Mouse (Mus musculus) C2C12 (cell line): ENCODE measurements around the gene Lrfn2. TPM values are rescaled to one million over a fixed set of nuclear protein-coding genes. Genes with fewer than 3 reads are reported as not detected.

Source experiments
- H3K27me3 ChIP-seq: one replicate; pipeline ENCODE4 v1.6.1; 2011; ENCODE audit not compliant: control insufficient read depth, insufficient read depth, insufficient read length
- H3K36me3 ChIP-seq: one replicate; pipeline ENCODE4 v1.6.1; 2011; ENCODE audit not compliant: control insufficient read depth, insufficient read depth
- H3K4me3 ChIP-seq: one replicate; pipeline ENCODE4 v1.5.1; 2011; ENCODE audit warnings: mild to moderate bottlenecking, control low read depth; ENCODE audit not compliant: poor library complexity, insufficient read depth, severe bottlenecking
- H3K79me2 ChIP-seq: one replicate; pipeline ENCODE4 v1.6.1; 2011; ENCODE audit not compliant: control insufficient read depth, insufficient read depth
- H3K79me3 ChIP-seq: one replicate; pipeline ENCODE4 v1.6.1; 2011; ENCODE audit warnings: low read depth, control low read depth
- H3ac ChIP-seq: one replicate; pipeline ENCODE3; 2011; ENCODE audit warnings: low read depth; ENCODE audit not compliant: control insufficient read depth, insufficient read length
- CEBPB ChIP-seq: IDR thresholded peaks from one replicate; pipeline ENCODE4 v1.6.1; 2011; ENCODE audit warnings: low read depth, mild to moderate bottlenecking, control low read depth, moderate library complexity
- CTCF ChIP-seq: IDR thresholded peaks from one replicate; pipeline ENCODE4 v1.5.1; 2011; ENCODE audit not compliant: control insufficient read depth, insufficient read depth, insufficient read length
- FOSL1 ChIP-seq: IDR thresholded peaks from one replicate; pipeline ENCODE4 v1.8.0; 2011; ENCODE audit warnings: mild to moderate bottlenecking, low read length; ENCODE audit not compliant: poor library complexity, insufficient read depth, severe bottlenecking
- MAX ChIP-seq: IDR thresholded peaks from one replicate; pipeline ENCODE4 v1.6.1; 2011; ENCODE audit warnings: mild to moderate bottlenecking, control low read depth
- MYOD1 ChIP-seq: IDR thresholded peaks from one replicate; pipeline ENCODE4 v1.6.1; 2011; ENCODE audit warnings: low read depth; ENCODE audit not compliant: control insufficient read depth, insufficient read length
- MYOG ChIP-seq: IDR thresholded peaks from one replicate; pipeline ENCODE4 v1.6.1; 2011; ENCODE audit not compliant: control insufficient read depth, insufficient read length; ENCODE audit errors: extremely low read depth
- USF1 ChIP-seq: IDR thresholded peaks from one replicate; pipeline ENCODE4 v1.6.1; 2011; ENCODE audit warnings: low read depth, mild to moderate bottlenecking, control low read depth, moderate library complexity
- polyA plus RNA-seq: library from polyadenylated mRNA; unstranded; fragments of >200 nt; fragmentation: generic; extraction: Trizol; gene quantifications from one replicate; pipeline ENCODE4 v1.2.1, GENCODE M21; 2012; ENCODE audit warnings: missing spikeins

The Lrfn2 gene
- polyA plus RNA-seq, 1 experiment, result not detected

DNA sequence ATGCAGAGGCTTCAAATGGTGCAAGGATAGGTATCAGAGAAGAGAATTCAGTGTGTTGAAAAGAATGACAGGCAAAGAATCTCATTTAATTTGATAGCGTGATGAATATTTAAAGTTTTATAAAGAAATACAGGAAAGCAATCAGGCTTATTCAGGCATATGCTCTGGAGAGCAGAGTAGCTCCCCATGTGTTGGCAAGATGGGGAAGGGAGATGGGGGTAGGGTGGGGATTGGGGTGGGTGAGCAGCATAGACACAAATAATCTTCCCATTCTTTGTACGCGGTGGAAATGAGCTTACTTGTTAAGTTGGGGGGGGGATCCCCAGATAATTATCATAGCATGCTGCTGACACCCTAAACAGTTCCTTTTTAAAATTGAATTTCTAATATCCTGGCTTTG, 13.7 kb upstream of the Lrfn2 start:
- TF ChIP-seq MYOG (no peak), CEBPB (no peak), MAX (no peak)
- Histone ChIP-seq H3ac (no peak overlapping the region), H3K36me3 (no peaks in the 10 kb centered on the region), H3K27me3 (no peaks in the 10 kb centered on the region), H3K79me2 (no peaks in the 10 kb centered on the region), H3K79me3 (no peaks in the 10 kb centered on the region), H3K4me3 (no peak overlapping the region)

DNA sequence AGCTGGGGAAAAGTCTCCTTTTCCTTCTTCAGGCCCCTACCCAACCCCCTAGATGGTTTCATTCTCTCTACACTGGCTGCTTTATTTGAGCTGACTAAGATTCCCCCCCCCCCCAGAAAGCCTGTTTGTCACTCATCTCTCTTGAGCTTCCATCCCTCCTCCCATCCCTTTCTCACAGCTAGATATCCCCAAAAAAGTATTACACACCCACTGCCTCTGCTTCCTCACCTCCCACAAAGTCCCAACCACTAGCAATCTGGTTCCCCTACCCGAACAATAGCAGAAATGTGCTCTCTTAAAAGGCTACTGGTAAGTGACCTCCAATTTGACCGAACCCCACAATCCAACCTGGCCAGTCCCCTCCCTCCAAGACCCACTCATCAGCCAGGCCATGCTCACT, 9.3 kb upstream of the Lrfn2 start:
- Histone ChIP-seq H3K4me3 (no peak overlapping the region), H3K79me2 (no peaks in the 10 kb centered on the region), H3ac (no peak overlapping the region), H3K79me3 (no peaks in the 10 kb centered on the region), H3K27me3 (no peaks in the 10 kb centered on the region), H3K36me3 (no peaks in the 10 kb centered on the region)
- TF ChIP-seq CTCF (no peak), USF1 (no peak), FOSL1 (no peak), CEBPB (no peak), MYOD1 (no peak), MYOG (no peak), MAX (no peak)

DNA sequence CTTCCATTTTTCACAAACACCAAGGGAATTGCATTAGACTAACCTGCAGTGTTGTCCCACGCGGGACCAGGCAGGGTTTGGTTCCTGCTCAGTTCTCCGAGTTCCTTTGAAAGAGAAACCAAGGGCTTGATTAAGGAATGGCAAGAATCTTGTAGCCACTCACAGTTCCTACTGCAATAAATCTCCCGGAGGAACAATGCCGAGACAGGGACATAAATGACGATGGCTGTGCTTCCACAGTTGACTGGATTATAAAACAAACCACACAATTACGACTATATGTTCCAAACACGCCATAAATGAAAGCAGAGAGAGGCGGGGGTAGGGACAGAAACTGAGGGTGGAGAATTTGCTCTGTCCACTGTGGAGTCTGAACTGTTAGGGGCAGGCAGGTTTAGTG, 6.8 kb upstream of the Lrfn2 start:
- no peaks in the 10 kb centered on the region for H3K79me3 ChIP-seq
- no peak for TF ChIP-seq CEBPB
- TF ChIP-seq CTCF, result no peak
- no peak for TF ChIP-seq USF1
- no peak for TF ChIP-seq MYOD1
- TF ChIP-seq MYOG, result no peak
- TF ChIP-seq FOSL1, result no peak
- no peak for TF ChIP-seq MAX
- H3K27me3 ChIP-seq, result no peaks in the 10 kb centered on the region
- no peaks in the 10 kb centered on the region for H3K79me2 ChIP-seq
- no peak overlapping the region for H3ac ChIP-seq
- no peaks in the 10 kb centered on the region for H3K36me3 ChIP-seq
- H3K4me3 ChIP-seq, result no peak overlapping the region

DNA sequence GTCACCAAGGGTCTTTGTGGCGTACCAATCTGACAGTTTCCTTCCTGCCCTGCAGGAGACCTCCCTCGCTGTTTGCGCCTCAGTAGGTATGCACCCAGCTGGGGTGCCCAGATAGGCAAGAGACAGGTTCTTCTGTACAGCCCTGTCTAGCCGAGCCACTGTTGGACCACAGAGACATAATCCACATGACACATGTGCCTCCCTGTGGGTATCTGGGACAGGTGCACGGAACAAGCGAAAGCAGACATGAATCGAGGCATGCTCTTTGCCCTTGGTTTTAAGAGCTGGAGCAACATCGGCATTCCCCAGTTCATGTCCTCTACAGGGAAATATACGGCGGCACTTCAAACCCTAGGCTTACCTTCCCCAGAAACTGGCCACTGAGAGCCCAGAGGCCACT, 1.2 kb upstream of the Lrfn2 start:
- no peak overlapping the region for H3ac ChIP-seq

DNA sequence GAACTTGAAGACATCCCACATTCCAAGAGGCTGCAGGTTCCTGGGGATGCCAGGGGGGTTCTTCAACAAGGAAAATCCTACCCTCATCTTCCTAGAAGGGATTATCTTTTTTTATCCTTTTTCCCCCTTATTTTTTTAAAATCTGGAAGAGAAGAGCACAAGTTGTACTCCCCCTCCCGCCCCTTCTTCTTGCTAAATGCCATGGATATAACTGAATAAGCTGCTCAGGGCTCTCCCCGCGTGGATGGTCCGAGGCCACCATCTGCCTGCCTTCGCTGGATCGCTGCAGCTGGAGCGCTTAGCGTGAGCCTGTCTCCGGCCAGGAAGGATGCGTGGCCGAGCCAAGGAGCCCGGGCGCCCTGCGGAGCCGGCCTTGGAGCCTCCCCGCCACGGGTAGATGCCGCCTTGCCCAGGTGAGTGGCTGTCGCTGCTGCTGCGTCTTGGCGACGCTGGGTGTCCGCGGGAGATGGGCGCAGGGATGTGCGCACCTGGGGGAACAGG, 277 bp downstream of the Lrfn2 start:
- no peak overlapping the region for H3K4me3 ChIP-seq
- no peaks in the 10 kb centered on the region for H3K36me3 ChIP-seq
- no peaks in the 10 kb centered on the region for H3K27me3 ChIP-seq
- H3K79me2 ChIP-seq, result no peaks in the 10 kb centered on the region
- TF ChIP-seq MAX (no peak), FOSL1 (no peak), MYOG (no peak), CTCF (no peak), MYOD1 (no peak), CEBPB (no peak), USF1 (no peak)
- H3ac ChIP-seq, result no peak overlapping the region
- H3K79me3 ChIP-seq, result no peaks in the 10 kb centered on the region

More for the DNA sequence above, 1.2 kb upstream of the Lrfn2 start:
- no peaks in the 10 kb centered on the region for H3K79me3 ChIP-seq
- H3K27me3 ChIP-seq, result no peaks in the 10 kb centered on the region
- H3K4me3 ChIP-seq, result no peak overlapping the region
- H3K79me2 ChIP-seq, result no peaks in the 10 kb centered on the region
- H3K36me3 ChIP-seq, result no peaks in the 10 kb centered on the region
- no peak for TF ChIP-seq USF1
- TF ChIP-seq MYOG, result no peak
- no peak for TF ChIP-seq MAX
- no peak for TF ChIP-seq FOSL1
- TF ChIP-seq CTCF, result no peak
- TF ChIP-seq MYOD1, result no peak
- TF ChIP-seq CEBPB, result no peak

DNA sequence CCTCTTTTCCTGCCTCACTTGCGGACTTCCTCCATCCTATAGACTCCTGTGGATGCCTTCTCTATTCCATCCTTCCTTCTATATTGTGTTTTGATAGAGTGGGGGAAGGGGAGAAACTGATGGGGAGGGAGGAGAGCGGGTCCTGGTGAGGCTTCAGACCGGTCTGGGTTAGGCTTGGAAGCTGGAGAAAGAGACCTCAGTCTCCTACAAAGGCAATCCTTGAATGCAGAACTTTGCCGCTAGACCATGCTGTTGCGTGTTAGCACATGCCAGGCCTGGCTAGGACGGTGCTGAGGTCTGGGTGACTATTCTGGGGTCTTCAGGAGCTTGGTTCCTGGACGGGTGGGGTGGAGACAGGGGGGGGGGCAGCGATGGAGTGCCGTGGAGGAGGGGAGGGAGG, 737 bp downstream of the Lrfn2 start:
- TF ChIP-seq CEBPB (no peak), MYOG (no peak), MAX (no peak), MYOD1 (no peak), CTCF (no peak), FOSL1 (no peak), USF1 (no peak)
- Histone ChIP-seq H3K27me3 (no peaks in the 10 kb centered on the region), H3K4me3 (no peak overlapping the region), H3K79me2 (no peaks in the 10 kb centered on the region), H3ac (no peak overlapping the region), H3K79me3 (no peaks in the 10 kb centered on the region), H3K36me3 (no peaks in the 10 kb centered on the region)
